Mouse (Mus musculus): ENCODE measurements around the gene Gpr84. TPM values are rescaled to one million over a fixed set of nuclear protein-coding genes. Genes with fewer than 3 reads are reported as not detected.

Gene Gpr84
- total RNA-seq, 2 experiments from 2014 or later, result 0.40 to 0.66 TPM

GRCm38 (mm10) chr15:103315979-103316776 lies 5.8 kb upstream of the Gpr84 start:
- Histone ChIP-seq H3K27ac (no peak overlapping the region), H3K4me3 (no peak overlapping the region)
- no peak for DNase-seq (ENCODE audit: extremely low spot score in 1 of 2, low spot score in 2 of 2)
- intact Hi-C loops (cut with DNase I), result loop anchor here (2.0 to 10.0 kb wide), 2 partner anchors 25 to 301 kb away; partner anchors contain the start of genes Hoxc4 and Zfp385a
- TF ChIP-seq CTCF (IDR thresholded peaks at IDR 0.05), result no peak

GRCm38 (mm10) chr15:103315011-103315502 lies 4.6 kb upstream of the Gpr84 start:
- intact Hi-C loops (cut with DNase I), result loop anchor here (2.0 to 10.0 kb wide), 2 partner anchors 26 to 300 kb away; partner anchors contain the start of genes Hoxc4 and Zfp385a
- peak in 1 of 2 experiments; percentile 74 for DNase-seq (ENCODE audit: extremely low spot score in 1 of 2, low spot score in 2 of 2)
- TF ChIP-seq CTCF (IDR thresholded peaks at IDR 0.05), result peak; percentile 83
- H3K27ac ChIP-seq, result no peak overlapping the region
- H3K4me3 ChIP-seq, result no peak overlapping the region

- Histone ChIP-seq H3K4me3 (no peak overlapping the region), H3K27ac (no peak overlapping the region)
- DNase-seq (ENCODE audit: extremely low spot score in 1 of 2, low spot score in 2 of 2), result no peak
- no peak for TF ChIP-seq CTCF (IDR thresholded peaks at IDR 0.05)
- intact Hi-C loops (cut with DNase I), result loop anchor here (2.0 to 10.0 kb wide), 2 partner anchors 27 to 299 kb away; partner anchors contain the start of genes Hoxc4 and Zfp385a
Measured at GRCm38 (mm10) chr15:103314181-103314580, 3.8 kb upstream of the Gpr84 start.

GRCm38 (mm10) chr15:103313495-103314095 lies 3.2 kb upstream of the Gpr84 start:
- no peak for DNase-seq (ENCODE audit: extremely low spot score in 1 of 2, low spot score in 2 of 2)
- Histone ChIP-seq H3K4me3 (no peak overlapping the region), H3K27ac (no peak overlapping the region)
- TF ChIP-seq CTCF (IDR thresholded peaks at IDR 0.05), result peak; percentile 88
- intact Hi-C loops (cut with DNase I), result loop anchor here (2.0 to 10.0 kb wide), 2 partner anchors 27 to 299 kb away; partner anchors contain the start of genes Hoxc4 and Zfp385a

GRCm38 (mm10) chr15:103308876-103309580 lies 1.4 kb downstream of the Gpr84 start:
- no peak overlapping the region for H3K4me3 ChIP-seq
- no peak overlapping the region for H3K27ac ChIP-seq
- intact Hi-C loops (cut with DNase I), result loop anchor here (10.0 kb wide), 1 partner anchor 564 kb away; no protein-coding TSS in a partner anchor
- DNase-seq (ENCODE audit: extremely low spot score in 1 of 2, low spot score in 2 of 2), result no peak
- no peak for TF ChIP-seq CTCF (IDR thresholded peaks at IDR 0.05)

GRCm38 (mm10) chr15:103308056-103308875 lies 2.1 kb downstream of the Gpr84 start:
- no peak; the same call in 1 of the 2 replicates for TF ChIP-seq CTCF (IDR thresholded peaks at IDR 0.05)
- Histone ChIP-seq H3K27ac (no peak overlapping the region), H3K4me3 (no peak overlapping the region)
- no peak for DNase-seq (ENCODE audit: extremely low spot score in 1 of 2, low spot score in 2 of 2)
- intact Hi-C loops (cut with DNase I), result loop anchor here (10.0 kb wide), 1 partner anchor 563 kb away; no protein-coding TSS in a partner anchor

GRCm38 (mm10) chr15:103307125-103307524 lies 3.3 kb downstream of the Gpr84 start:
- peak; percentile 100 for TF ChIP-seq CTCF (IDR thresholded peaks at IDR 0.05)
- no peak overlapping the region for H3K4me3 ChIP-seq
- intact Hi-C loops (cut with DNase I), result loop anchor here (1.0 to 10.0 kb wide), 4 partner anchors 22 to 562 kb away; no protein-coding TSS in a partner anchor
- H3K27ac ChIP-seq, result peak overlapping the region; percentile 37; the same call in 1 of the 2 replicates
- DNase-seq (ENCODE audit: extremely low spot score in 1 of 2, low spot score in 2 of 2), result peak; percentile 89 to 90

- intact Hi-C loops (cut with DNase I), result loop anchor here (2.0 to 10.0 kb wide), 3 partner anchors 21 to 561 kb away; partner anchors contain the start of gene Hnrnpa1
- peak overlapping the region; percentile 60 for H3K4me3 ChIP-seq
- peak overlapping the region; percentile 97 for H3K27ac ChIP-seq
- TF ChIP-seq CTCF (IDR thresholded peaks at IDR 0.05), result no peak
- DNase-seq (ENCODE audit: extremely low spot score in 1 of 2, low spot score in 2 of 2), result peak in 1 of 2 experiments; percentile 11
Measured at GRCm38 (mm10) chr15:103305792-103306645, 4.4 kb downstream of the Gpr84 start.

- intact Hi-C loops (cut with DNase I), result loop anchor here (2.0 to 10.0 kb wide), 2 partner anchors 64 to 560 kb away; partner anchors contain the start of gene Hnrnpa1
- no peak for TF ChIP-seq CTCF (IDR thresholded peaks at IDR 0.05)
- Histone ChIP-seq H3K4me3 (peak overlapping the region; percentile 60), H3K27ac (peak overlapping the region; percentile 97)
- DNase-seq (ENCODE audit: extremely low spot score in 1 of 2, low spot score in 2 of 2), result peak; percentile 94 to 96
Measured at GRCm38 (mm10) chr15:103305070-103305678, 5.2 kb downstream of the Gpr84 start.
